Mouse (Mus musculus) testis, adult 2 months (tissue): ENCODE results near the gene Sash1.

Experiments used
- CTCF ChIP-seq: fragments of 200-500 bp; IDR thresholded peaks from 2 replicates; pipeline ENCODE4 v1.5.1; 2012; ENCODE audit warnings: low read depth, mild to moderate bottlenecking, inconsistent platforms, low read length, moderate library complexity; ENCODE audit not compliant: control insufficient read depth, insufficient read depth, insufficient replicate concordance
- POLR2A ChIP-seq: fragments of 200-500 bp; IDR thresholded peaks from 2 replicates; pipeline ENCODE4 v1.6.1; 2012; ENCODE audit warnings: low read depth, mild to moderate bottlenecking, inconsistent platforms, low read length, moderate library complexity; ENCODE audit not compliant: control insufficient read depth

DNA sequence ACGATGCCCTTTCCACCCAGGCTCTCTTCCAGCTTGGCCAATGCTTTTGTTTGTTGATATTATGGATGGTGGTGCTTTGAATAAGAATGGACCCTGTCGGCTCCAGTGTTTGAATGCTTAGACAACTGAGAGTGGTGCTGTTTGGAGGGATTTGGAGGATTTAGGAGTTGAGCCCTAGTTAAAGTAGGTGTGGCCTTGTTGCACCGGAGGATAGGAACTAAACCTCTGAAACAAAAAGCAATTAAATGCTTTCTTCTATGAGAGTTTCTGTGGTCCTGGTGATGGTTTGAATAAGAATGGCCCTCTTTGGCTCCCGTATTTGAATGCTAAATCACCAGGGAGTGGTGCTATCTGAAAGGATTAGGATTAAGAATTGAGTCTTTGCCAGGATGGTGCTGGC lies 3.5 kb upstream of the Sash1 start:
- TF ChIP-seq CTCF (no peak), POLR2A (no peak)
